Mouse (Mus musculus): ENCODE data around the gene Fkbp8.
"Not testable (repeated sequence)": the region's sequence is repeated elsewhere in the genome, so short reads cannot be mapped to it uniquely, and the experiment has no call there.

Gene Fkbp8

DNA sequence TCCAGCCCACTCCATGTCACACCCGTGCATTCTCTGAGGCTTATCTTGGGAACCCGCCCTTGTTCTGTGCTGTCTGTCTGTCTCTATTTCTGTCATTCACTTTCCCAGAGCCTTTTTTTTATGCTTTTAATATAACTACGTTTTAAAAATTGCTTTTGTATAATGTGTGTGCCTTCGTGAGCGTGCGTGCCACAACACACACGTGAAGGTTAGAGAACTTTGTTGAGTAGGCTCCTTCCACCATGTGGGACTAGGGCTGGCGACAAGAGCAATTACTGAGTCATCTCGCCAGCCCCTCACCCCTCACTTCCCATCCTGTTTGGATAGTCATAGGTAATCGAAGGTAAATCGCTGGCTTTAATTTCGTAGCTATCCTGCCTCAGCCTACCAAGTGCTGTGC is 25.0 kb upstream of the Fkbp8 start:
- no peak for DNase-seq

DNA sequence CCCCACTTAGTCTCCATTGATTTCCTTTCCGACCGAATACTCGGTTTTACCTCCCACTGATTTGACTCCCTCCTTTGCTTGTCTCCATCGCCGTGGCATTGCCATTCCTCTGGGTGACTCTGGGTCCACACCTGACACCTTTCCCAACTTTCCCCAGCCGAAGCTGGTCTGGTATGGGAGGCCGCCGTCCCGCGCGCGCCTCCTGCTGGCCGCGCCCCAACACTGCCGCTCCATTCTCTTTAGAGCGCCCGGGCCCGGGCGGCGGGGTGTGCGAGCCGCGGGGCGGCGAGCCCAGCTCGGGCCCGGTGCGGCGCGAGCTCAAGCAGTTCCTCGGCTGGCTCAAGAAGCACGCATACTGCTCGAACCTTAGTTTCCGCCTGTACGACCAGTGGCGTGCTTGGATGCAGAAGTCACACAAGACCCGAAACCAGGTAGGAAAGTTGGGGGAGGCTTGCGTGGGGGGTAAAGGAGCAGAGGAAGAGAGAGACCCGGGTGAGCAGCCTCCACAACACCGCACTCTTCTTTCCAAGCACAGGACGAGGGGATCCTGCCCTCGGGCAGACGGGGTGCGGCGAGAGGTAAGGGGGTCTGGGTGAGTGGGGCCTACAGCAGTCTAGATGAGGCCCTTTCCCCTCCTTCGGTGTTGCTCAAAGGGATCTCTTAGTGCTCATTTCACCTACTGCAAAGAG is 24.3 kb upstream of the Fkbp8 start:
- peak; percentile 78 for DNase-seq

DNA sequence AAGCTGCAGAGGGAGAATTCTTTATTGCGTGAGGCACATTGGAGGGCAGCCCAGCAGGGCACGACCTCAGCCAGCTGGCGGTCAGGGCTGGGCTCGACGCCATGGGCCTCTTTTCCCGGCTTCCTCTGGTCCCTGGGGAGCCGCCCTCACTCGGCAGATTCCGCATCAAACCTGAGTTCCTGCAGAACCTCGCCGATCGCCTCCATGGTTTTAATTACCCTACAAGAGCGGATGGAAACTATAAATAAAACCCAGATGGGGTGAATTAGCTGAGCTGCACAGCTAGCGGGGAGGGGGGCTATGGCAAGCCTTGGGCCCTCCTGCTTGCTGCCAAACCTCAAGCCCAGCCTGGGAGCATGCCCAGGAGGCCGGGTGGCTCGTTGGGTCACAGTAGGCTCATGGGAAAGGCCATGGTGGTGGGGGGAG is 23.2 kb upstream of the Fkbp8 start:
- peak; percentile 72 for DNase-seq

DNA sequence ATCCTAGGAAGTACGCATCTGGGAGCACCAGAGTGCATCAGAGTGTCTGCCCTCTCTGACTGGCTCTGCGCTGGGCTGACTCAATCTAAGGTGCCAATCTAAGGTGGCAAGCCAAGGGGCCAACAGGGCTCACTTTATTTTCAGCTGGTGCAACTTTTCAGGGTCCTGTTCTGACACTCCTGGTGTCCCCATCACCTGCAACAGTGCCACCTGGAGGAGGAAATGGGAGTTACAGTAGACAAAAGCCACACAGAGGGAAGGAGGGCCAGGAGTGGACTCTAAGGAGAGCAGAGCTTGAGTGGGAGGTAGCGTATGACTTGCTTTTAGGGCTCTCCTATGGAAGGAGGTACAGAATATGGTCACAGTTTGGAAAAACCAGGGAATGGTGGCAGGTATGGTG is 22.7 kb upstream of the Fkbp8 start:
- peak; percentile 83 for DNase-seq

DNA sequence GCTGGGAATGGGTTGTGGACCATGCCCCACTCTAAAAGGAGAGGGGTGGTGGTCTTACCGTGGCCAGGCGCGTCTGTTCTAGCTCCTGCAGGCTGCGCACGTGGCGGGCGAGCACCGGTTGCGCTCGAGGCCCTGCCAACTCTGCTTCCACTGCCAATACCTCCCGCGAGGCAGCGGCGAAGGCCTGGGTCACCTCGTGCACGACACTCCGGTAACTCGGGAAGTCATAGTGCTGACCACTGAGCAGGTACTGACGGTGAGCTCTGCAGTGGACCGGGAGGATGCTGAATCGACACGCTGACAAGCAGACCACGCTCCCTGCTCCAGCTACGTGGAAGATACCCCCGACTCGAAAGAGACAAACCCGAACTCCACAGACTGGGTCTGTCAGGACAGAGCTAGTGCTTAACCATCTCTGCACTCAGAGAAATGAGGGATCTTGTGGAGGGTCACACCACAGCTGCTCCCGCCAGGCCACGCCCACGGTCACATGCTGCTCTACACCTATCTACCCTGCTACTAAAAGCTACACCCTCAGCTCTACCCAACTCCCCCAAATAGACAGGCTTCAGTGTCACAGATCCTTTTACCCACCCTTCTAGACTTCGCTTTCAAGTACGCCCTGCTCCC is 21.7 kb upstream of the Fkbp8 start:
- peak; percentile 72 for DNase-seq

DNA sequence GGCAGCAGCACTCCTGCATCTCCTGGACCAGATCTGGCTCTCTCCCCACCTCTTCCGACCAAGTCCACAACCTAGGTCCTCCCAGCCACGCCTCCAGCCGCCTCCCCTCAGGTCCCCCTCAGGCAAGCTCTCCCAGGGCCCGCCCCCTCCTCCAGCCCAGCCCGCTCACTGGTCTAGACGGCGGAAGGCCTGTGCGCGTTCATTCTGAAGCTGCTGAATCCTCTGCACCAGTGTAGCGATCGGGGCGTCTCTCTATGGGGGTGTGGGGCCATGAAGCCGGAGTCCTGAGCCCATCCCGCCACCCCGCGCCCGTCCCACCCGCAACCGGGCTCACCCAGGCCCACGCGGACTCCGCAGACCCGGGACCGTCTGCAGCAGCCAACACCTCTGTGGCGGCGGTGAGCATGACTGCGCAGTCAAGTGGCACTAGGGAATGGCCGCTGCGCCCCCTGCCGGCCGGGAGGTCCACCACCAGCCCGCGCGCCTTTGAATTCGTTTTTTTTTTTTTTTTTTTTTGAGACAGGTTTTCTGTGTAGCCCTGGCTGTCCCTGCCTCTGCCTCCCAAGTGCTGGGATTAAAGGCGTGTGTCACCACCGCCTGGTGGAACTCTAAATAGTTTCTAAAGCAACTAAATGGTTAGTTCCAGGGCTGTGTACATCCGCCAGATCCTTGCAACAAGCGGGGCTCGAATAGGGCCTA is 21.0 kb upstream of the Fkbp8 start, which contains the start of gene Rex1bd:
Rex1bd (minus strand) TSS at position 425 of the 699 bp plus-strand sequence.
- DNase-seq: peak; percentile 94

DNA sequence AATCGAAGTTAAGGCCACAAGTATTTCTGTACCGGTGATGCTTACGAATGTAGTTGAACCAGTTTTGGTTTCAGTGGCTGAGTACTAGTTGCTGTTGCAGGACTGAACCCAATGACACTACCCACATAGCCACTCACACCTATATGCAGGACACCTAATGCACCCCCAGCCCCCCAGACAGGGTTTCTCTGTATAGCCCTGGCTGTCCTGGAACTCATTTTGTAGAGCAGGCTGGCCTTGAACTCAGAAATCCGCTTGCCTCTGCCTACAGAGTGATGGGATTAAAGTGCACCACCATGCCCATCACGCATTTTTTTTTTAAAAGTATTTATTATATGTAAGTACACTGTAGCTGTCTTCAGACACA is 20.5 kb upstream of the Fkbp8 start:
- DNase-seq: no peak

DNA sequence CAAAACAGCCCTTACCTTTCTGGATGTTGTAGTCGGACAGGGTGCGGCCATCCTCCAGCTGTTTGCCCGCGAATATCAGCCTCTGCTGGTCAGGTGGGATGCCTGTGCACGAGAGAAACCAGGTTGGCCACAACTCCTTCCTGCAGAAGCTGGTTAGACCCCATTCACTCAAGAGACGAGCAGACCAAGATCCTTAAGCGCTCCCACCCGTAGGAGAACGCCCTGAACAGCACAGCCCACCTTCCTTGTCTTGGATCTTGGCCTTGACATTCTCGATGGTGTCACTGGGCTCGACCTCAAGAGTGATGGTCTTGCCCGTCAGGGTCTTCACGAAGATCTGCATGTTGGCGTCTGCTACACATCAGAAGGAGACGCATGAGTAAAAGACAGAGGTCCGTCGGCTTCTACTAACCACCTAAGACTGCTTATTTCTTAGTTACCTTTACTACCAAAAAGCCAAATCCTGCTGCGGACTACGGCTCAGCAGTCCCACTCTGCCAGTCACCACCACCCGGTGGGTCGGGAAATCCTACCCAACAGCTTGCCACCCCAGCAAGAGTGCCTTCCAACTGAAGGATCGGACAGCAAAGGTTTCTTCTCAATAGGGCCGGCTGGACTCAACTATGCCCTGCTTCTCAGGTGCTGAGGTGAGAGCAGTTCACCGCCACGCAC is 18.1 kb upstream of the Fkbp8 start:
- DNase-seq: no peak

DNA sequence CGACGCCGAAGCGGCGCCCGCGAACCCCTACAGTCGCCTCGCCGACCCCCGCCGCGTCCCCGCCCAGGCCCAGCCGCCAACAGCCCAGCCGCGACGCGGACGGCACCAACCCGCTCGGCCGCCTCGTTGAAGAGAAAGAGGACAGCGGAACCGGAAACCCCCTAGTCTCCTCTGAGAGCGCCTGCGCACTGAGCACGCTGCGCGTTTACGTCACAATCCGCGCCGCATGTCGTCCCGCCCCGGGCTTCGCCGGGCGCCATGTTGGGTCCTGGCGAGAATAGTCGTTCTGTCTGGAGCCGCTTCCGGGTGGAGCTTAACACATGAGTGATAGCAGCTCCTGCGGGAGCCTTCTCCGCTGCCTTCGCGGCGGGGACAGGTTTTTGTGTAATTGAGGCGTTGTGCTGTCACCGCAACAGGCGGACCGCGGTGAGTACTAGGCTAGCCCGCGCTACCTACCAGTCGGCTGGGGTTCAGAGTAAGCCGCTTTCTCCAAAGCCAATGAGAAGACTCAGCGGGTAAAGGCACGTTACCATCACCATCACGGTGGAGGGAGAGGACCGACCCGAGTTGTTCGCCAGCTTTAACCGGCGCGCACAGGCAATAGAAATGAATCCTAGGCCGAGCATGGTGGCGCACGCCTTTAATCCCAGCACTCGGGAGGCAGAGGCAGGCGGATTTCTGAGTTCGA is 17.2 kb upstream of the Fkbp8 start, which contains the start of gene Uba52:
Uba52 (minus strand) TSS at position 574 of the 688 bp plus-strand sequence.
- peak; percentile 98 for DNase-seq

DNA sequence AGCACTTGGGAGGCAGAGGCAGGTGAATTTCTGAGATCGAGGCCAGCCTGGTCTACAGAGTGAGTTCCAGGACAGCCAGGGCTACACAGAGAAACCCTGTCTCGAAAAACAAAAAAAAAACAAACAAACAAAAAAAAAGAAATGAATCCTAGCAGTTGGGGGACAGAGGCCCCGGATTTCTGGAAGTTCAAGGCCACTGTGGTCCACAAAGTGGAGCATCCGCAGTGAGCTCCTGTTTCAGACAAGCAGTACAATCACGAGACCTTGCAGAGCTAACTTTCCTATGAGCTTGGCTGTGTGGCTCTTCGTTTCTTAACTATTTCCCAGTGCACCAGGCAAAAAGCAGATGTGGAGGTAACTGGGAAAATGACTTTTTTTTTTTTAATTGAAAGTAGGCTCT is 16.4 kb upstream of the Fkbp8 start:
- not testable (repeated sequence) for DNase-seq

DNA sequence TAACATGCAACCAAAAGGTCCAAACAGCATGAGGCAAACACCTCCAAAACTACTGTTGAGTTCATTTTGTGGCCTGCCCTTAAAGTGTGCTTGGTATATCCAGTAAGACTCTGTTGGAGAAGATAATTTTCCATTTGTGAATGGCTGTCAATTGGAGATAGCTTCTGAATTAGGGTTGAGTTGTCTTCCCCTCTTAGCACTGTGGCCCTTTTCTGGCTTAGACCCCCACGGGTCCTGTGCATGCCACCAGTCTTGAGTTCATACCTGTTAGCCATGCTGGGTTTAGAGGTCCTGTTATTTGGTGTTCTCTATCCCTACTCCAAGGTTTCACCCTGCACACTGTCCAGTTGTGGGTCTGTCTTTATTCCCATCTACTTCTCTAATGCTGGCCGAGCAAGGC is 15.8 kb upstream of the Fkbp8 start:
- no peak for DNase-seq

DNA sequence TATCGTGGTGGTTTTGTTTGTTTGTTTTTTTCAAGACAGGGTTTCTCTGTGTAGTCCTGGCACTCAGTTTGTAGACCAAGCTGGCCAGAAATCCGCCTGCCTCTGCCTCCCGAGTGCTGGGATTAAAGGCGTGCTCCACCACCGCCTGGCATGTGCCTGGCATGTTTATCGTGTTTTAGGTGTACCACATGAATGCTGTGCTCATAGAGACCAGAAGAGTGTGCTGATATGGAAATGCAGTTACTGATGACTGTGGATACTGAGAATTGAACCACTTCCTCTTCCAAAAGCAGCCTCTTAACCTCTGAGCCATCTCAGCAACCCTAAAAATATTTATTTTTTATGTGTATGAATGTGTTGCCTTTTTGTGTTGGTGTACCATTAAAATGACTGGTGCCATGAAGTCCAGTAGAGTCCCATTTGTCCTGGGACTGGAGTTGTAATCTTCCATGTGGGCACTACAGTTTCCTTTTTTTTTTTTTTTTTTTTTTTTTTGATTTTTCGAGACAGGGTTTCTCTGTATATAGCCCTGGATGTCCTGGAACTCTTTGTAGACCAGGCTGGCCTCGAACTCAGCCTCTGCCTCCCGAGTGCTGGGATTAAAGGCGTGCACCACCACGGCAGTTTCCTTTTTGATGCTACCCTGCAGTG is 15.1 kb upstream of the Fkbp8 start:
- no peak for DNase-seq

DNA sequence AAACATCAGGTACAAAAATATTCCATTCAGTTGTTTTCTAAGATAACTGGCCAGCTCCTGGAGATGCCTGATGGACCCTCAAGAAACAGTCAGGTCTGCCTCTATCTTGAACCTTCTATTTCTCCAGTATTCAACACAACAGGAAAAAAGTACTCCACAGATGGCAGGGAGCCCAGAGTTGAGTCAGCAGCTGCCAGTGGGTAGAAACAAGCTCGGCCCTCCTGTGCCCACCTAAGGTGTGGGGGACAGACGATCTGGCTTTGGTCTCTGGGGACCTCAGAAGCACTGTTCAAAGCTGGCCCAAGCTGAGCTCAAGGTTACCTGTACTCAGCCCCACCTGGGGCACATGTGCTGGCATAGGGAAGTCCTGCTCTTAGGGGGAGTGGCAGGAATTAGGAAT is 14.1 kb upstream of the Fkbp8 start:
- DNase-seq: no peak

DNA sequence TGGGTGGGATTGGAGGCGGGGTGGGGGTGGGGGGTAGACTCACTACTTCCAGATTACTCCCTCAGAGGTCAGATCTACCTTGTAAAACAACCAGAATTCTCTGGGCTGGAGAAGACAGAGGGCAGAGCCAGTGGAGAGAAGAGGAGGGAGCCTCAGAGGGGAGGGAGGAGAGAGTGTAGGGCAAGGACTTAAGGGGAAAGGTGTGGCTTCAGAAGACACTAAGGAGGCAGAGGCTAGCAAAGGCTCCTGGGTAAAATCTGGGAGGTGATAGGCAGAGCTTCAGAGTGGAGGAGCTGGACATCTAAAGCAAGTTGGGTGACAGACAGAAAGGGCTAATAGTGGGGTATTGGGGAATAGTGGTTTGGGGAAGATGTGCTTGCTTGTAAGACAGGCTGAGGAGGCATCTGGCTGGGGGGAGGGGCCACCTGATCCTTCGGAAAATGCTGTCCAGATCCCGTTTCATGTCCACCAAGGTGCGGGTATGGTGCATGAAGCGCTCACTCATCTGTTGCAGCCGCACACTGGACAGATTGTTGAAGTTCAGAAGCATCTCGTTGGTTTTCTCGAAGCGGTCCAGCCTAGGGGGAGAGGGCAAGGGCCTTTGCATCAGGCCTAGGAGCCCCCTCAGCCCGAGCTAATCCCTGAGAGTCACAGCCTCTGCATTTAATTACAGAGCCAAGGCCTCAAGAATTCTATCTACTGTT is 9.4 kb upstream of the Fkbp8 start:
- no peak for DNase-seq

DNA sequence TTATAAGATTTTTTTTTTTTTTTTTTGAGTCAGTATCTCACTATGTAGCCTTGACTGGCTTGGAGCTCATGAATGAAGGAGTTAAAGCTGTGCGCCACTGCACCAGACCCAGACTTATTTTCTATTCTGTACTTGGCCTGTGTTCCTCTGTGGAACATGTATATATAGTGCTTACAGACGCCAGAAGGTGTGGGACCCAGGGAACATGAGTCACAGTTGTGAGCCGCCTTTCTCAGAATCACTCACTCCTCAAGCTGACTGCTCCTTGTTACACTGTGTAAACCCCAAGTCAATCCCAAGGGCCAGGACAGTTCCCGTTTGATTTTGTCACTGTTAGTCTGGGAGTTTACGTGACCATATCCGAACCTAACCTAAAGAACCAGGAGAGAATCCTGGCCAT is 8.5 kb upstream of the Fkbp8 start:
- DNase-seq: no peak

DNA sequence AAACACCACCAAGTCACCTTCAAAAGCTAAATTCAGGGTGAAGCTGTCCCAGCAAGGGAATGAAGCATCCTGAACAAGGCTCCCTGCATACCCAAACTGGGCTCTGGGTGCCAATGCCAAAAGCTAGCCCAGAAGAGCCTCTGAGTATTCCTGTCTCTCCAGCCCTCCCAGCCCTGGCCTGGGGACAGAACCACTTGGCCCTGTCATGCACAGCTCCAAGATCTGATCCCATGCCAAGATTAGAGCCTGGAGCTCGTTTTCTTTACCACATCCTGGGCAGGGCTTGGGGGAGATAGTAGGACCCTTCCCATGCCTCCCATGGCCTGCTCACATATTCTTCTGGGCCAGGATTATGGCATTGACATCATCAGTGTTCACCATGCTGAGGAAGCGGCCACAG is 7.9 kb upstream of the Fkbp8 start:
- DNase-seq: no peak

DNA sequence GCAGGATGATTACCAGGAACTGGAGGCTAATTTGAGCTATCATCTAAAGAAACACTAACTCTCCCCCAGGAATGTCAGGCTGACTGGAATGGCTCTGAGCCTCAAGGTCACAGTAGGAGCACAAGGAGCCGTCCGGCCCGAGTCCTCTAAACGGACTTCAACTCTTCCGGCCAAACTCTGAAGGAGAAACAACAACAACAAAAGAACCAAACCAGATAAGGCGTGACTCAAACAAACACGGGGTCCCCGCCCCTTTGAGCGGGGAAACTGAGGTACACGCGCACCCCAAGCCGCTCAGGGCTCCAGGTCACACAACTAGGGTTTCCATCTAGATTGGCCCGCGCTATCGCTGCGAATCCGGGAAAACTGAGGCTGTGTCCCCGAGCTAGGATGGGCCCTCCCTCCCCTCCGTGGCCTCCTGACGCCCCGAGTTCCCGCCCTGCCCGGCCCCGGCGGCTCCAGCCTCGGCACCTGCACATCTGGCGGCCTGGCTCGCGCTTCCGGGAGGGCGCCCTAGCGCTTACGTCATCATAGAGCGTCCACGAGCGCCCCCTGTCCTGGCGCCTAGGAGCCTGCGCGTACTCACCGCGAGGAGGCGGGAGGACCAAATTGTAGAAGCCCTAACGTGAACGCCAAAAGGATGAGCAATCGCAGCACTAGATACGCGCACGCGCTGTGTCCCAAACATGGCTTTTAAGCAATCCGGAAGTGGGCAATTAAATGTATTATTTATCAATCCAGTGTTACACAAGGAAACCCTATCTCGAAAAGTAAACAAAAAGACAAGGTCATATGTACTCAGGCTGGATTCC is 4.7 kb upstream of the Fkbp8 start:
- peak; percentile 97 for DNase-seq

DNA sequence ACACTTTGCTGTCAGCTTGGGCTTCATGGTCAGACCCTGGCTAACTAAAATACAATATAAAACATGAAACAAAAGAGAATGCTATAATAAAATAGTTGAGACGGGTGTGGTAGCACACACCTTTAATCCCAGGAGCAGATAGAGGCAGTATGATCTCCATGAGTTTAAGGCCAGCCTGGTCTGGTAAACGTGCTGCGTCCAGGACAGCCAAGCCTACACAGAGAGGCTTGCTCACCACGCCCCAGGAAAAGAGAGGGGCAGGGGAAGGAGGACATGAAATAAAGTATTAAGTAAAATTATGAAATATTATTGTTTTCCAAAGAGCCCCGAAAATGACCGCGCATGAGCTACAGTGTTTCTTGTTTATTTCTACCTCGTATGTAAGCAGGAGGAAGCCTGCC is 413 bp upstream of the Fkbp8 start:
- no peak for DNase-seq

DNA sequence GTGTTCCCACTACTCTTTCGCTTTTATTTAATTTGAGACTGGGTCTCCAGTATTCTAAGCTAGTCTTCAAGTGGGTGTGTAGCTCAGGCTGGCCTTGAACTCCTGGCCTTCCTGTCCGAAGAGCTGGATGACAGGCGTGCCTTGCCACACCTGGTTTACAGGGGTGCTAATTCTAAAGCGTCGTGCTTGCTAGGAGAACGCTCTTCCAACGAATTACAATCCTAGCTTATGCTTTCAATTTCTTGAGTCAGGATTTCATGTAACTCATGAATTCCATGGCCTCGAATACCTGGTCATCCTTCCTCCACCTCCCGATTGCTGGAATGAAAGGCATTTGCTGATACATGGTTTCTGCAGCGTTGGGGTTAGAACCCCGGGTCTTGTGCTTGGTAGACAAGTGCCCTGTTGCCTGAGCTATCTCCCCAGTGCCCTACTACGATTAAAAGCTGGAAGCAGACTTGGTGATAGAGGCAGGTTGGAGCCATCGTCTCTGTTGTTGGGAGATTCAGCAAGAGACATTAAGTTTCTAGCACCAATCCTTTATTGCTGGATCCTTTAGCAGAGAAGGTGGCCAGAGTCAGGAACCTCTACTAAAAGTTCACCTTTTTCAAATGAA is 766 bp downstream of the Fkbp8 start:
- DNase-seq: no peak

DNA sequence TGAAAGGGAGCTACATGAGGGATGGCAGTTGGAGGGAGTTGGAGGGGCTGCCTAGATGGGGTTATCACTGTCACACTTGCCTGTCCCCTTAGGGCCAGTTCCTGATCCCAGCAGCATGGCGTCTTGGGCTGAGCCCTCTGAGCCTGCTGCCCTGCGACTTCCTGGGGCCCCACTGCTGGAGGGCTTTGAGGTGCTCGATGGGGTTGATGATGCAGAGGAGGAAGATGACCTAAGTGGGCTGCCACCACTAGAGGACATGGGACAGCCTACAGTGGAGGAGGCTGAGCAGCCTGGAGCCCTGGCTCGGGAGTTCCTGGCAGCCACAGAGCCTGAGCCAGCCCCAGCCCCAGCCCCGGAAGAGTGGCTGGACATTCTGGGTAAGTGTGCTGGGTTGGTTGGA is 1.8 kb downstream of the Fkbp8 start:
- DNase-seq: no peak

Data from cerebellum, adult 9-11 months (tissue).